Comparison of ENCODE assay signal across 19 mouse cellular contexts in genomic region chr2:179813035-179813827, GRCm38 (mm10).
A peak's percentile ranks its signal among the peaks of the same experiment; 100 is the strongest.
DNase-seq lines count a peak whose midpoint lies in the region; ATAC-seq and TF ChIP-seq lines count a peak whose summit lies in the region.
"Had no signal": no experiment of that assay in that cellular context is flagged by ENCODE, and none has a peak within 500 bp of the region (broad histone marks: within the 10 kb centered on the region; RNA-seq: fewer than 3 reads in every experiment).

No protein-coding gene starts in this region.

- no peak overlapping the region for H3K4me3 ChIP-seq in neural tube, embryonic 14.5 days (ENCODE audit: low read depth, low read length)
- no peak overlapping the region for H3K4me3 ChIP-seq in hindbrain, embryonic 14.5 days (replicated peaks; ENCODE audit: low read length)
- no peak overlapping the region for H3K4me3 ChIP-seq in midbrain, postnatal 0 days (ENCODE audit: low read depth, low read length)
- no peak overlapping the region for H3K4me3 ChIP-seq in liver, embryonic 11.5 days (ENCODE audit: low read depth, low read length)
- H3K4me3 ChIP-seq: heart, embryonic 13.5 days; limb, embryonic 15.5 days; megakaryocyte, embryonic 14.5 days had no signal

- 0 out of 2 replicates have a peak, but pooled peaks have one; percentile 25 for ATAC-seq in neural tube, embryonic 14.5 days (ENCODE audit: low read depth)
- ATAC-seq in hindbrain, embryonic 14.5 days (ENCODE audit: low FRiP score), result peak; percentile 21; the same call in 1 of the 2 replicates
- ATAC-seq in midbrain, postnatal 0 days (ENCODE audit: low FRiP score), result peak; percentile 14; the same call in 1 of the 2 replicates
- ATAC-seq in liver, embryonic 11.5 days (replicated peaks; ENCODE audit: low FRiP score), result no peak
- ATAC-seq: CD4-positive, CD25-positive, alpha-beta regulatory T cell, adult 4 months had no signal

- no peak for TF ChIP-seq CTCF in midbrain, postnatal 0 days (IDR thresholded peaks at IDR 0.05)

- no peak overlapping the region for H3K9ac ChIP-seq in neural tube, embryonic 14.5 days (replicated peaks; ENCODE audit: low read depth, low read length)
- no peak overlapping the region for H3K9ac ChIP-seq in hindbrain, embryonic 14.5 days
- no peak overlapping the region for H3K9ac ChIP-seq in midbrain, postnatal 0 days (replicated peaks; ENCODE audit: low read length, poor library complexity, severe bottlenecking)
- H3K9ac ChIP-seq in liver, embryonic 11.5 days (ENCODE audit: low read depth, low read length), result no peak overlapping the region
- H3K9ac ChIP-seq: heart, embryonic 13.5 days; limb, embryonic 15.5 days had no signal

- peak; percentile 15 for DNase-seq in layer of hippocampus, adult 11-12 months (ENCODE audit: low spot score)
- DNase-seq in layer of hippocampus, adult 9-11 months, result no peak
- no peak for DNase-seq in neural tube, embryonic 10.5 days (ENCODE audit: extremely low spot score, low spot score)
- DNase-seq in hindbrain, embryonic 14.5 days (ENCODE audit: low spot score), result no peak
- DNase-seq in midbrain, postnatal 0 days (ENCODE audit: low spot score), result peak; percentile 53
- DNase-seq in liver, embryonic 11.5 days (ENCODE audit: low spot score), result no peak
- DNase-seq in cerebellum, adult 8-10 months, result no peak
- DNase-seq: adrenal gland, adult 8-10 months; cerebellum, adult 9-10 months; embryo, embryonic 11 days; heart, postnatal 4 days; kidney, adult 18-20 months; lung, adult 2 months; thymus, postnatal 36 days had no signal

- H3K36me3 ChIP-seq in neural tube, embryonic 14.5 days (ENCODE audit: control insufficient read depth, insufficient read depth, low read length), result no peaks in the 10 kb centered on the region
- H3K36me3 ChIP-seq in hindbrain, embryonic 14.5 days (replicated peaks; ENCODE audit: control insufficient read depth, insufficient read depth), result no peaks in the 10 kb centered on the region
- no peaks in the 10 kb centered on the region for H3K36me3 ChIP-seq in midbrain, postnatal 0 days (ENCODE audit: insufficient read depth, low read length)
- no peaks in the 10 kb centered on the region for H3K36me3 ChIP-seq in liver, embryonic 11.5 days (ENCODE audit: control insufficient read depth, insufficient read depth, low read length)
- H3K36me3 ChIP-seq: heart, embryonic 13.5 days; limb, embryonic 15.5 days had no signal

- no peaks in the 10 kb centered on the region for H3K27me3 ChIP-seq in neural tube, embryonic 14.5 days (ENCODE audit: control insufficient read depth, insufficient read depth, low read length)
- H3K27me3 ChIP-seq in hindbrain, embryonic 14.5 days (ENCODE audit: control insufficient read depth, insufficient read depth, low read length), result no peaks in the 10 kb centered on the region
- H3K27me3 ChIP-seq in midbrain, postnatal 0 days (ENCODE audit: insufficient read depth, low read length), result no peaks in the 10 kb centered on the region
- no peaks in the 10 kb centered on the region for H3K27me3 ChIP-seq in liver, embryonic 11.5 days (replicated peaks; ENCODE audit: control insufficient read depth, insufficient read depth, low read length)
- H3K27me3 ChIP-seq: heart, embryonic 13.5 days; limb, embryonic 15.5 days had no signal

- H3K9me3 ChIP-seq in neural tube, embryonic 14.5 days (ENCODE audit: control insufficient read depth, low read length), result no peaks in the 10 kb centered on the region
- no peaks in the 10 kb centered on the region for H3K9me3 ChIP-seq in hindbrain, embryonic 14.5 days (ENCODE audit: control insufficient read depth, low read length)
- H3K9me3 ChIP-seq in midbrain, postnatal 0 days (ENCODE audit: low read length), result no peaks in the 10 kb centered on the region
- H3K9me3 ChIP-seq in liver, embryonic 11.5 days (ENCODE audit: control insufficient read depth, low read length), result no peaks in the 10 kb centered on the region
- H3K9me3 ChIP-seq: heart, embryonic 13.5 days; limb, embryonic 15.5 days had no signal

- H3K27ac ChIP-seq in neural tube, embryonic 14.5 days (ENCODE audit: low read depth, low read length), result no peak overlapping the region
- H3K27ac ChIP-seq in hindbrain, embryonic 14.5 days, result peak overlapping the region; percentile 46; the same call in 1 of the 2 replicates
- H3K27ac ChIP-seq in midbrain, postnatal 0 days (ENCODE audit: low read depth, low read length), result peak overlapping the region; percentile 38; the same call in 1 of the 2 replicates
- H3K27ac ChIP-seq in liver, embryonic 11.5 days (ENCODE audit: low read depth, low read length), result no peak overlapping the region
- H3K27ac ChIP-seq: heart, embryonic 13.5 days; limb, embryonic 15.5 days had no signal

- 60% methylated on average over 11 of the region's 11 CpGs for WGBS in neural tube, embryonic 14.5 days
- WGBS in hindbrain, embryonic 14.5 days, result 57% methylated on average over 11 of the region's 11 CpGs
- 44% methylated on average over 11 of the region's 11 CpGs for WGBS in midbrain, postnatal 0 days
- 74% methylated on average over 11 of the region's 11 CpGs for WGBS in liver, embryonic 11.5 days

- no peak overlapping the region for H3K4me2 ChIP-seq in neural tube, embryonic 14.5 days (ENCODE audit: low read depth, low read length)
- H3K4me2 ChIP-seq in hindbrain, embryonic 14.5 days (replicated peaks), result no peak overlapping the region
- H3K4me2 ChIP-seq in midbrain, postnatal 0 days (ENCODE audit: low read depth, low read length, poor library complexity, severe bottlenecking), result no peak overlapping the region
- H3K4me2 ChIP-seq in liver, embryonic 11.5 days, result no peak overlapping the region
- H3K4me2 ChIP-seq: heart, embryonic 13.5 days; limb, embryonic 15.5 days had no signal

- 0 out of 2 replicates have a peak, but pooled peaks cover 4% of the 10 kb centered on the region for H3K4me1 ChIP-seq in neural tube, embryonic 14.5 days (ENCODE audit: control insufficient read depth, insufficient read depth, low read length)
- peaks cover 9% of the 10 kb centered on the region; the same call in 1 of the 2 replicates for H3K4me1 ChIP-seq in hindbrain, embryonic 14.5 days (replicated peaks; ENCODE audit: control insufficient read depth, insufficient read depth, low read length)
- H3K4me1 ChIP-seq in midbrain, postnatal 0 days (ENCODE audit: insufficient read depth, low read length), result peaks cover 3% of the 10 kb centered on the region; the same call in 1 of the 2 replicates
- H3K4me1 ChIP-seq in liver, embryonic 11.5 days (replicated peaks; ENCODE audit: control insufficient read depth, insufficient read depth, low read length), result no peaks in the 10 kb centered on the region
- H3K4me1 ChIP-seq: heart, embryonic 13.5 days; megakaryocyte, embryonic 14.5 days had no signal

Comparison
In these comparisons a context has a peak if more than half of its experiments do, and no peak if none do; other contexts are left out.
1. DNase-seq: peak in layer of hippocampus, adult 11-12 months (single experiment) and midbrain, postnatal 0 days (single experiment); none in layer of hippocampus, adult 9-11 months (single experiment), neural tube, embryonic 10.5 days (single experiment), hindbrain, embryonic 14.5 days (single experiment), liver, embryonic 11.5 days (single experiment) and cerebellum, adult 8-10 months (single experiment).
2. H3K27ac ChIP-seq: peak in hindbrain, embryonic 14.5 days (single experiment) and midbrain, postnatal 0 days (single experiment); none in neural tube, embryonic 14.5 days (single experiment) and liver, embryonic 11.5 days (single experiment).